Mouse (Mus musculus) cerebellum, postnatal 10 days (tissue): ENCODE results near the gene Itpkc.

Experiments
- DNase-seq, 2 experiments: peaks; one replicate each; pipeline ENCODE4 v3.0.0; 2021; ENCODE audit warnings: mixed read lengths in 2 of 2

Gene Itpkc

DNA sequence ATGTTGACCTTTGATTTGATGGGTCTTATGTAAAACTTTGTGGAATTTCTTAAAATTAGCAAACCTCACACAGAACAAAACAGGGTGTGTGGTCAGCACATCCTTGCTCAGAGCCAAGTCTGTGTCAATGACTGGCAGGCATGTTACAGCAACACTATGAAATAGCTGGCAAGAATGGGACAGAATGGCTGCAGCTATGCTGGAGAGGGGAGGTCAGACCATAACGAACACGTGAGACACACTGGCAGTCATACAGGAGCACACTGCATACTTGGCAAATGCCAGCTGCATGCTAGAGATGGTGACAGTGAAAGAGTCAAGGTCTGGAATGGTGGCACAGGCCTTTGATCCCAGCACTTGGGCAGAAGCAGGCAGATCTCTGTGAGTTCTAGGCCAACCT, 7.3 kb upstream of the Itpkc start:
- DNase-seq: no peak

DNA sequence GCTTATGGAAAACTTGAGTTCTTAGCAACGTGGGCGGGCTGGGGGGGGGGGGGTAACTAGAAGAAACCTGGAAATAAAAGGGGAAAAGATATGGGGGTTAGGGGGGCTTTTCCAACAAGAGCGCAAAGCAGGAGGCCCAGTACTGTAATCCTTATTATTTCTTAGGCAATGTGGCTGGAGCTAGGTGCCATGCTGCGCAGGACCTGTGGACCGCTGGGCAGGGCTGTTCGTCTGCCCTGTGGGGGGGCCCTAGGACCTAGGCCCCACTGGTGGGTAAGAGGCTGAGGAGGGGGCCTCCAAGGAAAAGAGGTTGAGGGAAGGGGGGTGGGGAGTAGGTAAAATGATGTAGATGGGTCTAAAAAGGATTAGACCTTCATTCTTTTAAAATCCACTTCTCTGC, 4.8 kb upstream of the Itpkc start:
- peak in 1 of 2 experiments; percentile 37 for DNase-seq

DNA sequence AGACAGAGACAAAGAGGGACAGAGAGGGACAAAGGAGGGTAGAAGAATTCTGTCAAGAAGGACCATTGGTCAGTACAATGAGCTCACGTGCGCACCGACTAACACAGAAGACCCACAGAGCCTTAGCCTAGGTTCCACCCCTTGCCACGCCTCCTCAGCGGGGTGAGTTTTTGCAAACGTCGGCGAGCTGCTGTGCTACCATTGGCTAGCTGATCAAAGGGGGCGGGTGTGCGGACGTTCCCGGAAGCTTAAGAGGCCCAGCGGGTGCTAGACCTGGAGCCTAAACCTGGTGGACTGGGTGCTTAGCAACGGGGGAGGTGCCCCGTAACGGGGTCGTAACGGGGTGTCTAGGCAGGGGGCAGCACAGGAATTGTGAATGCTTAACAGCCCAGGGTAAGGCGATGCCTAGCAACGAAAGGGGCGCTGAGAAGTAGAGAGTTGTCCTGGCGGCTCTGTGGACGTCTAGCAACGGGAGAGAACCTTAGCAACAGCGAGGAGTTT, 4.4 kb upstream of the Itpkc start, which contains the start of gene Coq8b:
Gene Coq8b, plus strand, starts transcription at position 243 of the 501 bp plus-strand sequence.
- DNase-seq: peak; percentile 96 to 97

DNA sequence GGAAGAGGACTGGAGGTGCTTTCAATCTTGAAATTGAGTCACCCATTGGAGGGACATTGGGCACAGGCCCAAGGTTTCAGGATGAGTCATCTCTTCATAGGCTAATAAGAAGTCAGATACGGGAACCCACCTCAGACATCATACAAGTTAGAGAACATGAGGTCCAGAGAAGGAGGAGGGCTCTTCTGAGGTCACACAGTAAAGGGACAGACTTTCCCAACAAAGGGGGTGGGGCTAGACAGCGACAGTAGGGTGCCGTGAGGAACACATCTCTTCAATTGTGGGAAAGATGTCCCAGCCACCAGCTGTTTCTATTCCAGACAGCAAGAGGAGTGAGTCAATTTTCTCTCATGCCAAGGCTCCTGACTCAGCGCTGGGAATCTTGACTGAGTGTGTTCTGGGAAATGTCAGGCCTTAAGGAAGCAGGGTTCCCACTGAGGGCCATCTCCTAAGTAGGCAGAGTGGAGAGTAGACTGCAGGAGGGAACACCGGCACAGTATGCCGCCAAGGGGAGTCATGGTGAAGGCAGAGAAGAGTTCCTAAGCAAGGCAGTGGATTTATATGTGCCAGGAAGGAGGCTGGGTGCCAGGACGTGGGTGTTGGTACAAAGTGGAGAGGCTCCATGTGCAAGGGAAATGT, 3.4 kb upstream of the Itpkc start:
- peak in 1 of 2 experiments; percentile 36 for DNase-seq

DNA sequence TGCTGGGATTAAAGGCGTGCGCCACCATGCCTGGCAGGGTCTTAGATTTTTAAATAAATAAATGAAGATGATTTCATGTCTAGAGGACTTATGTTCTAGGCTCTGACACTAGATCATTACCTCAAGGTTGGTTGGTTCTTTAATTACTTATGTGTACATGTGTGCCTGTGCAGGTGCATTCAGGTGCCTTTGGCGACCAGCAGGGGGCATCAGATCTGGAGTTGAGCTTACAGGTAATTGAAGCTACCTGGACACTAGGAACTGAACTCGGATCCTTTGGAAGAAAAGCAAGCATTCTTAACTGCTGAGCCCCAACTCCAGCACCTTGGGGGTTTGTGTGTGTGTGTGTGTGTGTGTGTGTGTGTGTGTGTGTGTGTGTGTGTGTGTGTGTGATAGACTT, 2.3 kb upstream of the Itpkc start:
- no peak for DNase-seq

DNA sequence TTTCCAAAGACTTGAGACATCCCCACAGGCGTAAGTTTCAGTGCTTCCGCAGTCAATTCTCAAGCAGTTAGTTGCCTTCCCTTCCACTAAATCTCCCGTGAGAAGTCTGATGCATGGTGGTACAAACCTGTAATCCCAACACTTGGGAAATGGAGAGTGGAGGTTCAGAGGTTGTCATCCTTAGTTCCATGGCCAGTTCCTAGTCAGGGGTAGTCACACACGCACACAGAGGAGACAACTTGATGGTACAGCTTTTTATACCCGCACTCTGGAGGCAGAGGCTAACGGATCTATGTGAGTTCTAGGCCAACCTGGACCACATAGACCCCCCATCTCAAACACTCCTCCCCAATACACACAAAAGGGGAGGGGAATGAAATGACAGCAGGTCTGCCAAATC, 404 bp upstream of the Itpkc start:
- no peak for DNase-seq

DNA sequence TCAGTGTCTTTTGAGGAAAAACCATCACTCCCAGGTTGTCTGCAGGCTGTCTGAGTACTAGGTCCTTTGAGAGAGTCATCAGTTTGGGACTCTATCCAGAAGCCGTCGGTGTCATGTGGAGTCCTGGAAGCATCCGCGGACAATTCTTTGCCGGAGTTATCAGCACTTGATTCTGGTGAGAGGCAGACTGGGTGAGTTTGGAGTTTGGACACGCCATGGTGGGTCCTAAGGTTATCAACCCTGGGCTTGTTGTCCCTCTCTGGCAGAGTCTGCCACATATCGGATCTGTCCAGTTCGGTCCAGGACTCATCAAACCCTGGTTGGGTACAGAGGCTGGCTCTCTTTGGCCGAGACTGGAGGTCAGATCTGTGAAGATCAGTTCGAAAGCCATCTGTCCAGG, 785 bp downstream of the Itpkc start:
- DNase-seq: peak; percentile 69 to 73

DNA sequence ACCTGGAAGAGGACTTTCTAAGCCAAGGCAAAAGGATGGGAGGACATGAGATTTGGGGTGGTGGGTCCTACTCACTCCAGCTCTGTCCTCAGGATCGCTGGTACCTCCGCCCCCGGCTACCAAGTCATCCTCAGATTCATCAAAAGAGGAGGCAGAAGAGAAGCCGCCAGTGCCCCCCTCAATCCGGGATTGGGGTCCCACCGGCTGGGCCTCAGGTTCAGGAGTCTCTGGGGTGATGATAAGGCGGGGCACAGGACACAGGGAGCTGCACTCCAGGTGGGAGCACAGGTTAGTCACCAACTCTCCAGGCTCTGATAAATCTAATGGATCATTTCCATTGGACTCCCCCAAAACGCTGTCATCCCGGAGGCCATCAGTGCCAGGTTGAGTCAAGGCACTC, 1.2 kb downstream of the Itpkc start:
- DNase-seq: peak in 1 of 2 experiments; percentile 31

DNA sequence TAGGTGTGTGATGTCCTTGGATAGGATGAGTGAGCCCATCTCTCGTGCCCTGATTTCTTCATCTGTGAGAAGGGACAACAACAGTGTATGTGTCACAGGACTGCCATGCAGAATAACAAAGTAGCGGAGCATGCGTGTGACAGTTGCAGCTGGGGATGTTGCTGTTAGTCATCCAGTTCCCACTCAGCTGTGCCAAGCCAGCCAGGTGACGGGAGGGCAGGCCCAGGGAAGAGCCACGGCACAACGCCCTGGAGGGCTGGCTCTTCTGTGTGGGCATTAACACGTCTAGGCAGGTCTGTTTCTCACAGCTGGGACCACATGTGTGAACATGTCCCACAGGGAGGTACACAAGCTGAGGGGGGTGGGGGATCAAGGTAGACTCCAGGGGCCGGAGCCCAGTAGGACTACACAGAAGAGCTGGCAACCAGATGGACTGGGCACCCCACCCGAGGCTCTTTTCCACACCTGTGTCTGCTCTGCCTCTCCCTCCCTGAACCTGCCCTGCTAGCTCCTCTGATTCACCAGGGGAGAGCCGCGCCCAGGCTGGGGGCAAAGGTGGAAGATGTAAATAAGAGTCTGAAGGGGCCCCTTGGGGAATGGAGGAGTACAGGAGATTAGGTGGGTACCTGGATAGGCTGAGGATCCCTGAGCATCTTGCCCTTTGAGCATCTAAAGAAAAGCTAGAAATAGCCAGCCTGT, 3.4 kb downstream of the Itpkc start:
- DNase-seq: peak in 1 of 2 experiments; percentile 49

DNA sequence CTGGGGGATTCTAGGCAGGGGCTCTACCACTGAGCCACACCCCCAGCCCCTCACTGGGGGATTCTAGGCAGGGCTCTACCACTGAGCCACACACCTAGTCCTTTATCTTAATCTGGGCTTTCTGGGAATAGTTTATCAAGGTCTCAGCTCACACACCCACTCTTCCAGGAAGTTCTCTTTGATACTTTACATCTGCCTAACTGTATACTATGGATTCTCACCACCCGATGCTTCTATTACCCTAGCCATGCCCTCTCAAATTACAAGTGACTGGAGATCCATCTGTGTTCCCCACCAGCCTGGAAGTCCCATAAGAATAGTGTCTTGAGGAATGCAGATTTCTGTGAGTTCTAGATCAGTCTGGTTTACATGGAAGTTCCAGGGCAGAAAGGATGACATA, 5.9 kb downstream of the Itpkc start:
- DNase-seq: no peak

DNA sequence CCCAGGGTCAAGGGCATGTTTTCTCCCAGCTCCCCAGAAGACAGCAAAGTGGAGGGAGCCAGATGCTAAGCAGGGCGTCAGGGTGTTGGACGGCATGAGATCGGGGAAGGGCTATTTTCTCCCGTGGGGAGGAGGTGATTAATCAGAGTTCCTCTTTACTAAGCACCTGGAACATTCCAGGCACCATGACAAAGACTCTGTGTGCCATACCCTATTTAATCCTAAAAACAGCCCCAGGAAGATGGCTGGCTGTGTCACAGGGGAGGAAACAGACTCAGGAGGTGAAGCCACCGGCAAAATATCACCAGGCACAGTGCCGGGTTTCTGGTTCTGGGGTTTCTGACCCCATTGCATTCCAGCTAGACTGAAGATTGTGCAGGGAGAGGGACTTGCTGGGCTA, 6.5 kb downstream of the Itpkc start:
- DNase-seq: no peak

DNA sequence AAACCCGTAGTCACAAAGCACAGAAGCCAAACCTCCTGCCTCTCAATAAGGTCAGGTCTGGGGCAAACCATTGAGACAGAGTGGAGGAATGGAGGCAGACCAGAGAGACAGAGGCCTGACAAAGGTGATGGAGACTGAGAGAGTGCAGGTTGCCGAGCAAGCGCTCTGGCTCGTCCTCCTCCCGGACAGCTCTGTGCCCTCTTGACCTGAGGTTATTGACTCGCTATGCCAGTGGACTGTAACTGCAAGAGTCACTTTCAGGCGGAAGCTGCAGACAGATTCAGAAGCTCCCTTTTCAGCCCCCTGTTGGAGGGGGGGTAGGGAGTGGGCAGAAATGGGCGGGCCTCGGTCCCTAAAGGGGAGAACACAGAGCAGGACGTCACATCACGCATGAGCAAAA, 8.5 kb downstream of the Itpkc start:
- no peak for DNase-seq

DNA sequence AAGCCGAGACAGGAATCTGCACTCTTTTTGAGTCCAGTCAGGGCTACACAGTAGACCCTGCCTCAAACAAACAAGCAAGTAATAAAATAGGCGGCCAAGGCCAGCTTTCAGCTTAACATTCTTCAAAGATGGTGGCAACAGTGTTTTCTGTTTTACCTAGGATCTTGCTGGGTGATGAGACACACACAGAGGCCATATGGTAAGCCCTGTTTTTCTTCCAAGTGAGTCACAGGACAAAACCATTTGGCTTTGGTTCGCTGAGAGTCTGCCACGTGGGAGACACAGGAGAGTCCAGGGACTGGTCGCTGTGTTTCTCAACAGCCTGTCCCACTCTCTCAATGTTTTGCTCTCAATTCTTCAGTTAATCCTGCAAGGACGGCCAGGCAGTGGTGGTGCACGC, 9.9 kb downstream of the Itpkc start:
- peak; percentile 57 to 59 for DNase-seq

DNA sequence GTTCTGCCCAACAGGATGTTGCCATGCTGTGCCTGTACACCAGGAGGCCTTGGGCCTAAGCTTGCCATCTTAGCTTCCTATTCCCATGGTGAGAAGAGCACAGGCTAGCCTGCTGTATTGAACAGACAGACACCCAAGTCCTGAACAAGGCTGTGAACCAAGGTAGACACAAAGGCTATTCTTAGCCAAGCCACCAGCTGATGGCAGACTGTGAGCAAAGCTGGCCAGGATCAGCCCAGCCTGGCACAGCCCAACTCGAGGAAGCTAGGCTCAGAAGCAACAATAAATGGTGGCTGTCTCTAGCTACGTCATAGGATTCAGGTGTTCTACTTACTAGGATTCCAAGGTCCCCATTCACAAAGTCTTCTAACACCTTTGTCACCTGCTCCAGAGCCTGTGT, 15.8 kb downstream of the Itpkc start:
- no peak for DNase-seq

DNA sequence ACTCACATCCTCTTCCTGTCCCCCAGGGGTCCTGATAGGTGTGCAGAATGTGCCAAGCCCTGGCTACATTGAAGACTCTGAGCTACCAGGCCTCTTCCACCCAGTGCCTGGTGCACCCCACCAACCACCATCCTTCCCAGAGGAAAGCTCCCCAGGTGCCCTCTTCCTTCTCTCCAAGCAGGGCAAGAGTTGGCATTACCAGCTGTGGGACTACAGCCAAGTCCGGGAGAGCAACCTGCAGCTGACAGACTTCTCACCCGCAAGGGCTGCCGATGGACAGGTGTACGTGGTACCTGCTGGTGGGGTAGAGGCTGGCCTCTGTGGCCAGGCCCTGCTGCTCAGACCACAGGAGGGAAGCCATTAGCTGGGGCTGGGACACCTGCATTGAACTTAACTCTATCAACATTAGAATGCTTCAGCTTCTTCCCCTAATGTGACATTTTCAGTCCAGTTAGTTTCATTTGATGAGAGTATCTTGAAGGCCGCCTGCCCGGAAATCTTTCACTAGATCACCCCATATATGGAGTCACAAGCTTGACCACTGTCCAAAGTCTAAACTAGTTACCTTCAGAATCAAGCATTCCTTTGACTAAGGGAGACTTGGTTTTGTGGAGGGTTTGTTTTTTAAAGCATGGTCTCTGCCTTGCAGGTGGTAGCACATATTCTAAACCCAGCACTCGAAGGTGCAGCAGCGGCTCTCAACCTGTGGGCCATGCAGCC, 24.6 kb downstream of the Itpkc start:
- DNase-seq: peak; percentile 46 to 49

DNA sequence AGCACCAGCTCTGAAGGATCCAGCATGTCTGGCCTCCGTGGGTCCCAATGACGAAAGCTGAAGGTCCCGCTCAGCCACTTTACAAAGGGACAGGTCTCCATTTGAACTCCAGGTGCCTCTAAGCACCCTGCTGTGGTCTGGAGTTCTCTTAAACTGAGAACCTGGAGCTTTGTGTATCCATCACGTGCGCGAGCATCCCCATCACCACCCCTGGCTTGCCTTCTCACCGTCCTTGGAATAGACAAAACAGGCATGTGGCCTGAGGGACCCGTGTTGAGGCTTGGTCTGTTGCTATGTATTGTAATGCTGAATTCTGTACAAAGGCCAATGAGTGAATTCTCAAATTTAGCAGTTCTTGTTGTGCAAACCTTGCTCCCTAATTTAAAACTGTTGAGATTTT, 29.7 kb downstream of the Itpkc start:
- DNase-seq: no peak

DNA sequence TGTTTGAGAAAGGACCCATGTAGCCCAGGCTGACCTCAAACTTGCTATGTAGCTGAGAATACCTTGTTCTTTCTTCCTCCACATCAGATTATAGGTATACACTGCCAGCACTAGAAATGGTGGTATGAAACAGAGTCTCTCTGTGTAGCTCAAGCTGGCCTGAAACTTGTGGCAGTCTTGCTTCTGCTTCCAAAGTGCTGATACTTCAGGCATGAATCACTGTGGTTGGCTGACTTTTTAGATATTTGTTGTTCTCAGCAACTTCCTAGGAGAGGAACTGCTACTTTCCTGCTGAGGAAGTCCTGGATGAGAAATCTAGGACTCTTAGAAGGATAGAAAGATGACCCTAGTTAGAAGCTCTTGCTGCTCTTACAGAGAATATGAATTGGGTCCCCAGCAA, 30.1 kb downstream of the Itpkc start:
- DNase-seq: no peak

DNA sequence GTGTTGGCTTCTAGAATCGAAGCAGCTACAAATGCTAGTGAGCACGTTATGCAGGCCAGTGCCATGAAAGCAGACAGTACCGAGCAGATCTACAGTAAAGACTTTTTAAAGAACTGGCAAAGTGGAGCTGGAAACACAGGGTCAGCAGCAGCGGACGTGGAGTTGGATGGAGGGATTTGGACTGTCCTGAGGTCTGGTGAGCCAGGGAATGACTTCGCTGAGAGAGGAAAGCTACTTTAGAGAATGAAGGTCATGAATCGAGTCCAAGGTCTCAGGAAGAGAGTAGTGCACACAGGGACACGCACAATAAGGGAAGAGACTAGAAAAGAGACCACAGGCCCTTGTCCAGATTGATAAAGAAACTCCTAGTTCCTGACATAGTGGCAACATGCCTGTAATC, 30.8 kb downstream of the Itpkc start:
- DNase-seq: no peak

DNA sequence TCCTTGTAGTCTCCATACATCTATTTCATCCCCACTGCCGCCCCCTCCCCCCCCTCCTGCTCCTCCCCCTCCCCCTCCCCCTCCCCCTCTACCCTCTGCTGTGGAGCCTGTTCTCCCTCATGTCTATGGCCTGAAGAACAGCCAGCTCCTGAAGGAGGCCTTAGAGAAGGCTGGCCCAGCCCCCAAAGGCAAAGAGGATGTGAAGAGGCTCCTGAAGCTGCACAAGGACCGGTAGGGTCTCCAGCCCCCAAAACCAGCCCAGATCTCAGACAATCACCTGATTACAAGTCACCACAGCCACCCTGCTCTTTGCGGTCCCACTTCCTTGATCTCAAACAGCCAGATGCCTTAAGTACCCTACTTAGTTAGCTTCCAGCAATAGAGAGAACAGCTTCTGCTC, 31.3 kb downstream of the Itpkc start:
- DNase-seq: no peak

DNA sequence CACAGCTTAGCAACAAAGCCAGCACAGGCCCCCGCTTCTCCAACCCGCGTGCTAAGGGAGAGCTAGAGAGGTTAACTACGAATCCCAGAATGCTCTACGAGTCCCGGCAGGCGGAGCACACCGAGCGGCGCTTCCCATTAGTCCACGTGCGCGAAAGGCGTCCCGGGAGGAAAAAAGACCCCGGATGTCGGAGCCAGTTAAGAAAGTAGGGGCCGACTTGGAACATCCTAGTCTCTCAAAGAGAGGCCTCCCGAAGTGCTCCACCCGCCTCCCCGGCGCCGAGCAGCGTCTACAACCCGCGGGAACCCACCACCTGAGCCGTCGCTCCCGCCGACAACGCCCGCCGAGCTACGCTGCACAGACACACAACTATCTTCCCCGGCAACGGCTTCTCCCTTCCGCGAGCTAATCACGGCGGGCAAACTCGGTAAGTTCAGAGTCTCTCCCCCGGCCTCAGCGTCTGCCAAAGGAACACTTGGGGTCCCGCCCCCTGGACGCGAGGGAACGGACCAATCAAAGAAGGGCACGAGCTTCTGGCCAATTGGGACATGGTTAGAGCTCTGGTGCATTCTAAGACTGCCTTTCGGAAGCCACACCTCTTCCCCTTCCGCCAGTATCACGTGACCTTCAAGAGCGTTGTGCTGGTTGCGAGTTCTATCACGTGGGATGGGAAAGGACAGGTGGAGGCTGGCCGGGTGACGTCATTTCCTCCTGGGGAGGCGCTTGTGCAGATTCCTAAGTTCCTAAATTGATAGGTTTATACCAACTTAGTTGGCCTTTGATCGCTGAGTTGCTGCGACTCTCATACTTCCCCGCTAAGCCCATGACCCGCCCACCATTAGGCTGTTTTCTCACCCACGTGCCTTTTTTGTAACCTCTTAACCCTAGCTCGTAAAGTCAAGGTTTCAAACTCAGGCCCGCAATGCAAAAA, 32.5 kb downstream of the Itpkc start, which contains the start of the genes BC024978 and Snrpa:
Gene BC024978, plus strand, starts transcription at position 101 of the 931 bp plus-strand sequence.
Gene Snrpa, minus strand, starts transcription at position 591 of the 931 bp plus-strand sequence.
- peak; percentile 98 for DNase-seq

DNA sequence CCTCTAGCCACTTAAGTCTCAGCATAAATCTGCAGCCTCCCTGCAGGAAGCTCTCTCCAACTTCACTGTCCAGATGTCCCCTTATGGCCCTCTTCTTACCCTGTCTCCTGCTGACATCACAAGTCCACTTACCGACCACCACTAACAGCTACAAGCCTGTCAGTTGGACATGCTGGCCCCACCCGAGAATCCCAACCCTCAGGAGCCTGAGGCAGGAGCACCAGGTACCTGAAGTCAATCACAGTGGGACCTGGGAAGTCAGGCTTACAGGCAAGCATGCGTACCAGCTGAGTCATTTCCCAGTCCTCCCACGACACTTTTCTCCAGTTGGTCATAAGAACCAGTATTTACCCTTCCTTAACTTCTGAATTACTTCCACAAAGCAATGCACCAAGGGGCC, 34.7 kb downstream of the Itpkc start:
- DNase-seq: no peak

DNA sequence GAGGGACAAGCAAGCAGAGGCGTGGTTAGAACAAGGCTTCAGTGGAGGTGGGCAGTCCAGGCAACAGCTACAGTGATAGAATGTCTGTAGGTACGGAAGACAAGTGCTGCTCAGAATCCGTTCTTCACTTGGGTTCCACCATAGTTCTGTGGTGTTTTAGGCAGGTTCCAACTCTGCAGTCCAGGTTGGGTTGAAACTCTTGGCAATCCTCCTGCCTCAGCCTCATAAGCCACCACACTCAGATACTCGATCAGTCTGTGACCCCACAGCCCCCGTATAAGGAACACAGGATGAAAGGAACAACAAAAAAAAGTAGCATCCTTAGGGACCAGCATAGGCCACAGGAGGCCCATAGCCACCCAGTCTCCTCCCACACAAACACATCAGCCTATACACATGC, 36.0 kb downstream of the Itpkc start:
- no peak for DNase-seq
